Mouse (Mus musculus): ENCODE measurements around the gene Mcm3ap. TPM values are rescaled to one million over a fixed set of nuclear protein-coding genes. Genes with fewer than 3 reads are reported as not detected.

Gene Mcm3ap
- polyA plus RNA-seq (2014; fragmentation: Illumina TruSeq; extraction: RNeasy Lipid Tissue Mini Kit (QIAGEN cat#74804)), result 13.4 TPM

GRCm38 (mm10) chr10:76468203-76469162 is at the start of gene Mcm3ap, which contains the start of gene Ybey:
TSS of gene Mcm3ap (plus strand) at chr10:76468927.
TSS of gene Ybey (minus strand) at chr10:76469114.

DNA sequence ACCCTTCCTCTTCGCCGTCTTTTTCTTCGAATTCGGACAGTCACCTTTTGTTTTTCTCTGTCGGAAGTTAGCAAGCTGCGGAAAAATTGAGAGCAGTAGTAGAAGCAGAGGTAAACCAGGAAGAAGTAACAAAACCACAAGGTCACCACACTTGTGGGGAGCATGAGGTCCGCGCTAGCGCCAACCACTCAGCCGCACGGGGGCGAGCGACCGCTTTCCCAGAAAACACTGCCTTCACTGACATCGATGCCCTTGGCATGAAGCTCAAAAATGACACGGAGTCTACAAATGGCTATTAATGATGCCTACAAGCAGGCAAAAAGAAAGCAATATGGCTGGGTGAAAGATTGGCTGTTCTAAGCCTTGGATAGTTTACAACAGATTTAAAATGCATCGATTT is 28.4 kb upstream of the Mcm3ap start, which contains the start of gene AC141477.1:
Gene AC141477.1, minus strand, starts transcription at position 164 of the 400 bp plus-strand sequence.

GRCm38 (mm10) chr10:76442178-76443088 is 26.3 kb upstream of the Mcm3ap start, which contains the start of gene Pcnt:
TSS of gene Pcnt (minus strand) at chr10:76442786.

GRCm38 (mm10) chr10:76448851-76449250 is 19.9 kb upstream of the Mcm3ap start, which contains the start of gene 2610028H24Rik:
TSS of gene 2610028H24Rik (plus strand) at chr10:76449081.

DNA sequence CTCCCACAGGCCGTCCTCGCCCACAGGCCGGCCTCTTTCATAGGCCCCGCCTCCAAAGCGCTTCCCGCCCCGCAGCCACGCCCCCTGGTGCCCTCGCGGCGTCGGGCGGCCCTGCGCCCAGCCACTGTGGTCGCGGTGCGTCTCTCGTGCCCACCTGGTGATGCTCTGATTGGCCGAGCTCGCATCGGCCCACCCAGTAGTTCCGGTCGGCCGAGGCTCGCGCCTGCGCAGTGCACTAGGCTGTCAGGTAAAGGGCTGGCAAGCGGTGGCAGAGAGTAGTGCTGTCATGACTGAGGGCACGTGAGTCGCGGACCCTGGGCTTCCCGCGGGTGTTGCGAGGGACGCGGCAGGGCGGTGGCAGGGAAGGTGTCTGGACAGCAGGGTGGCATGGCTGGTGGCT is 62.6 kb downstream of the Mcm3ap start, which contains the start of gene Lss:
Gene Lss, plus strand, starts transcription at position 214 of the 400 bp plus-strand sequence.

DNA sequence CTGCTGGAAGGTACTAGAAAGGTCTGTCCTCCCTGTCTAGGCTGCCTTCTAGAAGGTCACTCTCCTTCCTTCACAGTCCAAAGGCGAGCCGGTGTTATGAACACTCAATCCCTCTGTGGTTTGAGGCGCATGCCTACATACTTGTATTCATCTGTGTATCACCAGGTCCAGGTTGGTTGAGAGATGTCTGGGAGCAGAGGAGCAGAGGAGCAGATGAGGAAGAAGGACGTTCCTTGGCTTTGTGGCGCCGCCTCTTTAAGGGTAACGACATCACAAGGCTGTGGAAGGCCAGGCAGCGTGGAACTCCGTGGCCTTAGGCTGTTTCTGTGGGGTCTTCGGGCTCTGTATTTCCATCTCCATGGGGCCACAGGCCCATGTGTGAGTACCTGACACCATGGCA is 93.2 kb downstream of the Mcm3ap start, which contains the start of gene Spatc1l:
Gene Spatc1l, plus strand, starts transcription at position 301 of the 400 bp plus-strand sequence.

Other genes with a start within 250 kb of the Mcm3ap start
- gene Prmt2, start 231.1 kb upstream of the Mcm3ap start, polyA plus RNA-seq (2014; fragmentation: Illumina TruSeq; extraction: RNeasy Lipid Tissue Mini Kit (QIAGEN cat#74804)), result 4.5 TPM
- 2.5 TPM for gene S100b, start 215.1 kb upstream of the Mcm3ap start, polyA plus RNA-seq (2014; fragmentation: Illumina TruSeq; extraction: RNeasy Lipid Tissue Mini Kit (QIAGEN cat#74804))
- gene Dip2a, start 123.6 kb upstream of the Mcm3ap start, polyA plus RNA-seq (2014; fragmentation: Illumina TruSeq; extraction: RNeasy Lipid Tissue Mini Kit (QIAGEN cat#74804)), result 17.9 TPM
- gene AC141477.1, start 28.5 kb upstream of the Mcm3ap start, polyA plus RNA-seq (2014; fragmentation: Illumina TruSeq; extraction: RNeasy Lipid Tissue Mini Kit (QIAGEN cat#74804)), result not detected
- gene Pcnt, start 26.1 kb upstream of the Mcm3ap start, polyA plus RNA-seq (2014; fragmentation: Illumina TruSeq; extraction: RNeasy Lipid Tissue Mini Kit (QIAGEN cat#74804)), result 13.0 TPM
- 0.43 TPM for gene 2610028H24Rik, start 19.8 kb upstream of the Mcm3ap start, polyA plus RNA-seq (2014; fragmentation: Illumina TruSeq; extraction: RNeasy Lipid Tissue Mini Kit (QIAGEN cat#74804))
- 2.3 TPM for gene Ybey, start 187 bp downstream of the Mcm3ap start, polyA plus RNA-seq (2014; fragmentation: Illumina TruSeq; extraction: RNeasy Lipid Tissue Mini Kit (QIAGEN cat#74804))
- 10.8 TPM for gene Lss, start 62.7 kb downstream of the Mcm3ap start, polyA plus RNA-seq (2014; fragmentation: Illumina TruSeq; extraction: RNeasy Lipid Tissue Mini Kit (QIAGEN cat#74804))
- not detected for gene Spatc1l, start 93.3 kb downstream of the Mcm3ap start, polyA plus RNA-seq (2014; fragmentation: Illumina TruSeq; extraction: RNeasy Lipid Tissue Mini Kit (QIAGEN cat#74804))
- gene Ftcd, start 106.7 kb downstream of the Mcm3ap start, polyA plus RNA-seq (2014; fragmentation: Illumina TruSeq; extraction: RNeasy Lipid Tissue Mini Kit (QIAGEN cat#74804)), result not detected
- gene Col6a2, start 154.7 kb downstream of the Mcm3ap start, polyA plus RNA-seq (2014; fragmentation: Illumina TruSeq; extraction: RNeasy Lipid Tissue Mini Kit (QIAGEN cat#74804)), result 9.5 TPM

Measured in ovary, adult 10 weeks (tissue).